Mouse (Mus musculus) embryonic facial prominence, embryonic 10.5 days (tissue): ENCODE measurements around the gene Fgfr3. TPM values are rescaled to one million over a fixed set of nuclear protein-coding genes. Genes with fewer than 3 reads are reported as not detected.

Experiments used
- DNase-seq: peaks from one replicate; pipeline ENCODE4 v3.0.0-alpha.2; 2017; ENCODE audit warnings: low spot score
- H3K27ac ChIP-seq: fragments of 300-500 bp; sonication (generic); replicated peaks from 2 replicates; pipeline ENCODE4 v1.5.1; 2016; ENCODE audit warnings: mild to moderate bottlenecking
- H3K27me3 ChIP-seq: fragments of 300-500 bp; sonication (generic); replicated peaks from 2 replicates; pipeline ENCODE4 v1.6.1; 2016; ENCODE audit warnings: low read depth, mild to moderate bottlenecking; ENCODE audit not compliant: poor library complexity, severe bottlenecking
- H3K36me3 ChIP-seq: fragments of 300-500 bp; sonication (generic); replicated peaks from 2 replicates; pipeline ENCODE4 v1.6.1; 2016; ENCODE audit warnings: mild to moderate bottlenecking, moderate library complexity
- H3K4me1 ChIP-seq: fragments of 300-500 bp; sonication (generic); 2 replicates; pipeline ENCODE4 v1.6.1; 2016
- H3K4me3 ChIP-seq: fragments of 300-500 bp; sonication (generic); 2 replicates; pipeline ENCODE4 v1.5.1; 2016; ENCODE audit warnings: mild to moderate bottlenecking, moderate library complexity
- H3K9me3 ChIP-seq: fragments of 300-500 bp; sonication (generic); 2 replicates; pipeline ENCODE4 v1.6.1; 2016; ENCODE audit warnings: mild to moderate bottlenecking
- WGBS: fragments of 180-500 bp; shearing (Covaris S2); methylation state at CpG from one replicate; pipeline ENCODE4 v1.1.7; 2016; 5-methylcytosine and 5-hydroxymethylcytosine counted together
- polyA plus RNA-seq: library from polyadenylated mRNA; unstranded; fragments of >200 nt; fragmentation: Nextera tagmentation; extraction: Ambion mirVana; gene quantifications from 2 replicates; pipeline ENCODE4 v1.2.1, GENCODE M21; 2016

Fgfr3 gene
- polyA plus RNA-seq, 1 experiment from 2014 or later, result 12.9 TPM

GRCm38 (mm10) chr5:33689221-33689844 is 32.1 kb upstream of the Fgfr3 start:
- Histone ChIP-seq H3K4me3 (peak overlapping the region; percentile 33), H3K27ac (peak overlapping the region; percentile 78), H3K27me3 (peaks cover 89% of the 10 kb centered on the region), H3K9me3 (no peaks in the 10 kb centered on the region), H3K36me3 (no peaks in the 10 kb centered on the region), H3K4me1 (peaks cover 49% of the 10 kb centered on the region)
- DNase-seq, result no peak
- 50% methylated on average over 20 of the region's 20 CpGs for WGBS

- no peaks in the 10 kb centered on the region for H3K9me3 ChIP-seq
- H3K4me3 ChIP-seq, result peak overlapping the region; percentile 33; the same call in 1 of the 2 replicates
- peaks cover 96% of the 10 kb centered on the region for H3K27me3 ChIP-seq
- DNase-seq, result no peak
- 84% methylated on average over 11 of the region's 11 CpGs for WGBS
- H3K4me1 ChIP-seq, result peaks cover 50% of the 10 kb centered on the region
- no peaks in the 10 kb centered on the region for H3K36me3 ChIP-seq
- H3K27ac ChIP-seq, result peak overlapping the region; percentile 78
Observed at GRCm38 (mm10) chr5:33689852-33690645, 31.4 kb upstream of the Fgfr3 start.

GRCm38 (mm10) chr5:33692393-33692792 is 29.1 kb upstream of the Fgfr3 start:
- Histone ChIP-seq H3K4me3 (peak overlapping the region; percentile 27), H3K27me3 (peaks cover 99% of the 10 kb centered on the region), H3K36me3 (no peaks in the 10 kb centered on the region), H3K4me1 (peaks cover 73% of the 10 kb centered on the region), H3K27ac (peak overlapping the region; percentile 72), H3K9me3 (no peaks in the 10 kb centered on the region)
- 4% methylated on average over 24 of the region's 24 CpGs for WGBS
- peak; percentile 71 for DNase-seq

DNA sequence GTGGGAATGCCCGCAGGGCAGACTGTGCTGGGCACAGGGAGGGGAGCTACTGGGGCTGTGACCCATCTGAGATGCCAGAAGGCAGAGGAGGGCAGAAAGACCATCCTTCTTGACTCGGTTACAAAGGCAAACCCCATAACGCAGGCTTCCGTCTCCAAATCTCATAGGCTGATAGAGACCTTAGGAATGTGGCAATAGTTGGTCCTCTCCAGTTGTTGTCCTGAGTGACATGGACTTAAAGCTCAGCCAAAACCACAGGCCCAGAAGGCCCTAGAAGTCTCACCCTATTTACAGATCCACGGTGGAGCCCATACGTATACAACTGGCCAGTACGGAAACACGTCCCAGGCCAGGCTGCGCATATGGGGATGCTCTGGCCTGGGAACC is 27.0 kb upstream of the Fgfr3 start:
- Histone ChIP-seq H3K4me1 (peaks cover 84% of the 10 kb centered on the region), H3K9me3 (no peaks in the 10 kb centered on the region), H3K27me3 (peaks cover 100% of the 10 kb centered on the region), H3K36me3 (no peaks in the 10 kb centered on the region), H3K4me3 (peak overlapping the region; percentile 64; the same call in 1 of the 2 replicates), H3K27ac (peak overlapping the region; percentile 90)
- WGBS, result 42% methylated on average over 9 of the region's 9 CpGs
- DNase-seq, result no peak

DNA sequence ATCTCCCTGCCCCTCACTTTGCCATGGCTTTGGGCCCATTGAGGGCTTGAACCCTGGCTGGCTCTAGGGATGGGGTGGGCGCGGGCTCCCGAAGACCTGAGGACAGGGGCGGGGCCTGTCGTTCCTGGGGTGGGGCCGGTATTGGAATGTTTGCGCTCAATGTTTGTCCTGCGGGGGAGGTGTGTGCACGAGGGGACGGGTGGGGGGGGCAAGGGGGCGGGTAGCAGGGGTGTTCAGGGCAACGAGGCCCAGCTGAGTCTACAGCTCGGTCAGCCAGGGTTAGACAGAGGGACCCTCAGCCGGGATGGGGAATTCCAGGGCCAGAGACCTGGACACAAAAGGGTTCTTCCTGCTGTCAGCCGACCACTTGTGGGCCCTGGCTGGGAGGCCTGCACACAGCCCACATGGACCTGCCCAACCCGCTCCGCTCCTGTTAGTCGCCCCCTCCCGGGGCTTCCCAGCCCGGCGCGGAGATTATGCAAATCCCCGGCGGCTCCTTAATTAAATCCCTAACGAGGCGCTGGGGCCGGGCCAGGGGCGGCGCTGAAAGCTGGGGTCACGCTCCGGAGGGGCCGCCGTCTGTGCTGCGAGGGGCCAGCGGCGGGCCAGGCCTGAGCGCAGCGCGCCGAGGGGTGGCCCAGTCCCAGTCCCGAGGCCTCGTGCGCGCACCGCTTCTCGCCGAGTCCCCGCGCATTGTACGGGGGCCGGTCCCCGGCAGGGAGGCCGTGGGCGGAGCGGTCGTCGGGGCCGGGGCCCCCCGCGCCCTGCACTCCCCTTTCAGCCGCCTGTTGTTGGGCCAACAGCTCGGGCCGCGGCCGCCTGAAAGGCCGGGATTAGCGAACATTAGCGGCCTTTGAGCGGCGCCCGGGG is 26.4 kb upstream of the Fgfr3 start:
- H3K4me1 ChIP-seq, result peaks cover 84% of the 10 kb centered on the region
- peaks cover 100% of the 10 kb centered on the region for H3K27me3 ChIP-seq
- 1% methylated on average over 71 of the region's 71 CpGs for WGBS

GRCm38 (mm10) chr5:33695718-33696121 is 25.8 kb upstream of the Fgfr3 start:
- DNase-seq, result no peak
- H3K36me3 ChIP-seq, result no peaks in the 10 kb centered on the region
- peak overlapping the region; percentile 90 for H3K27ac ChIP-seq
- peak overlapping the region; percentile 64 for H3K4me3 ChIP-seq
- no peaks in the 10 kb centered on the region for H3K9me3 ChIP-seq
- H3K27me3 ChIP-seq, result peaks cover 100% of the 10 kb centered on the region
- under 1% methylated on average over 24 of the region's 24 CpGs for WGBS
- H3K4me1 ChIP-seq, result peaks cover 84% of the 10 kb centered on the region

More for the DNA sequence above, 26.4 kb upstream of the Fgfr3 start:
- peak; percentile 81 for DNase-seq
- no peaks in the 10 kb centered on the region for H3K36me3 ChIP-seq
- H3K9me3 ChIP-seq, result no peaks in the 10 kb centered on the region
- peak overlapping the region; percentile 64 for H3K4me3 ChIP-seq
- H3K27ac ChIP-seq, result peak overlapping the region; percentile 90

DNA sequence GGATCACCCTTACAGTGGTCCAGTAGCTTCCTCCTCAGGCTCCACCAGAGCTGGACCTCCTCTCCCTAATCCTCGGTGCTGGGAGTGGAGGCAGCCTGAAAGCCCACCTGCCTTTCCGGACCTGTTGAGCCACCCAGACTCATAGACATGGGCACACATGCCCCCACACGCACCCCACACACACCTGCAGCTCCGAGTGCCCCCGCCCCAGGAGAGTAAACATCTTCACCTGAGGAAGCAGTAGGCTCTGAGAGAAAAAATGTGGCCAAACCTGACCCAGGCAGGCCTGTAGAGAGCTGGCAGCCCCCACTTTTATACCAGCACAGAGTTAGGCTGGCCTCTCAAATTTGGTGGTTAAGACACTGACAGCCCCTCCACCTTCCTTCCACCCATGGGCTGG is 25.0 kb upstream of the Fgfr3 start:
- peaks cover 91% of the 10 kb centered on the region for H3K4me1 ChIP-seq
- H3K27me3 ChIP-seq, result peaks cover 100% of the 10 kb centered on the region
- DNase-seq, result no peak
- 49% methylated on average over 5 of the region's 5 CpGs for WGBS
- no peaks in the 10 kb centered on the region for H3K36me3 ChIP-seq
- 0 out of 2 replicates have a peak overlapping the region, but pooled peaks have one; percentile 6 for H3K4me3 ChIP-seq
- peak overlapping the region; percentile 90 for H3K27ac ChIP-seq
- no peaks in the 10 kb centered on the region for H3K9me3 ChIP-seq

DNA sequence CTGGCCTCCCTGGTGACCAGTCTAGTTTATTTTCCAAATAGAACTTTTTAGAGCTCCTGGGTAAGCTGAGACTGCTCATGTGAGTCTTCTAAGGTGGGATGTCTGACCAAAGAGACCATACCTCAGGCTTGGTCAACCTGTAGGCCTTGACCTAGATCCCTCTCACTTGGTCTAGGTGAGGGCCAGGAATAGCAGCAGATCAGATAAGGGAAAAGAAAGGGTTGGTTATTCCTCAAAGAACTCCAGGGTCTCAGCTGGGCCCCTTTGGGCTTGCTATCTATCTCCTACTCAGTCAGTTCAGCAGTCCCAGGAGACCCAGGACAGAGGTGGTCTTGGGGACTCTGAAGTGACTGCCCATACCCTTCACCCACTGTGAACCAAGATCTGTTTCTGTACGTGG is 23.9 kb upstream of the Fgfr3 start:
- WGBS, result 30% methylated on average over 1 of the region's 1 CpGs
- H3K4me1 ChIP-seq, result peaks cover 93% of the 10 kb centered on the region
- H3K27me3 ChIP-seq, result peaks cover 100% of the 10 kb centered on the region
- DNase-seq, result no peak
- 0 out of 2 replicates have a peak overlapping the region, but pooled peaks have one; percentile 25 for H3K27ac ChIP-seq
- H3K4me3 ChIP-seq, result no peak overlapping the region
- H3K36me3 ChIP-seq, result no peaks in the 10 kb centered on the region
- no peaks in the 10 kb centered on the region for H3K9me3 ChIP-seq

DNA sequence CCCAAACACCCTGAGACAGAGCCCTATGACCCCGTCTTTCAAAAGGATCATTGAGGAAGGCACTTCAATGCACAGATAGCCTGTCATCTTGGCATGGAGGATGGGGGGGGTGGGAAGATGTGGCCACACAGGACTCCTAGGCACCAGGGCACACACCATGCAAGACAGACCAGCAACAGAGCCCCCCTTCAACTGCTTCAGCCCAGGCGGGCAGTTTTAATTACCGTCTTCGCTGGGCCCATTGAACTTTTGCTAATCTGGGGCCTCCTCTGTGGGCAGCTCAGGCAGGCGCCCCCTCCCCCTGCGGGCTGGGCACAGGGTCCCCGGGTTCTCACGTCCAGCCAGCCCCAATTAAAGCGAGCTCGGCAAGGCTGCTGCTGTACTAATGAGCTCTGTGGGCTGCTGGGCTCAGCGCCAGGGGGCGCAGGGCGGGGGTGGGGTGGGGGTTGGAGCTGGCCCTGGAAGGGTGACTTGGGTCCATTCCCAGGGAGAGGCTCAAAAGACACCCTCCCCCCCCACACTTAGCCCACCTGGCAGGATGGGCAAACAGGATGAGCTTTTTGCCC is 23.4 kb upstream of the Fgfr3 start:
- peak overlapping the region; percentile 61 for H3K27ac ChIP-seq
- no peaks in the 10 kb centered on the region for H3K9me3 ChIP-seq
- no peak for DNase-seq
- H3K36me3 ChIP-seq, result no peaks in the 10 kb centered on the region
- peaks cover 100% of the 10 kb centered on the region for H3K27me3 ChIP-seq
- H3K4me1 ChIP-seq, result peaks cover 88% of the 10 kb centered on the region
- WGBS, result 11% methylated on average over 13 of the region's 13 CpGs
- no peak overlapping the region for H3K4me3 ChIP-seq

GRCm38 (mm10) chr5:33698669-33699068 is 22.8 kb upstream of the Fgfr3 start:
- Histone ChIP-seq H3K36me3 (no peaks in the 10 kb centered on the region), H3K4me3 (no peak overlapping the region), H3K27me3 (peaks cover 96% of the 10 kb centered on the region), H3K4me1 (peaks cover 84% of the 10 kb centered on the region), H3K27ac (peak overlapping the region; percentile 61; the same call in 1 of the 2 replicates), H3K9me3 (no peaks in the 10 kb centered on the region)
- no peak for DNase-seq
- WGBS, result 77% methylated on average over 5 of the region's 5 CpGs

- peaks cover 86% of the 10 kb centered on the region for H3K4me1 ChIP-seq
- 0 out of 2 replicates have a peak overlapping the region, but pooled peaks have one; percentile 16 for H3K4me3 ChIP-seq
- DNase-seq, result no peak
- peak overlapping the region; percentile 0 for H3K27ac ChIP-seq
- WGBS, result 39% methylated on average over 13 of the region's 13 CpGs
- no peaks in the 10 kb centered on the region for H3K9me3 ChIP-seq
- no peaks in the 10 kb centered on the region for H3K36me3 ChIP-seq
- peaks cover 93% of the 10 kb centered on the region for H3K27me3 ChIP-seq
Observed at GRCm38 (mm10) chr5:33700010-33700409, 21.5 kb upstream of the Fgfr3 start.

DNA sequence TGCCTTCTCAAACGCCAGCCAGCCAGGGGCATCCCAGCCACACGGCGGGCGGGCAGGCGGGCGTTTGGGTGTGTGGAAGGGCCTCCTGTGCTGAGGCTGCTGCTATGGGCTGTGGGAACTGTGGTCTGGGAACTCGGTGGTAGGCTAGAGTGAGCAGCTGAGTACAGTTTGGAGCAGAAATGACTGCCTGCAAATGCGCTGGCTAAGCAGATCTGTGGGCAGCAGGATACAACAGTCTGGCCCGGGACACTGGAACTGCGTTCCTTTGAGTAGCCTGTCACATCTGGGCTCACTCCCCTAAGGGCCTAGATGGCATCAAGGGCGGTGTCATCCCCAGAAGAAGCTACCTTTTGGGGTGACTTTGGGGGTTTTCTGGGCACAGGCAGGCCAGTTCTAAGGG is 19.6 kb upstream of the Fgfr3 start:
- peaks cover 86% of the 10 kb centered on the region for H3K27me3 ChIP-seq
- H3K9me3 ChIP-seq, result no peaks in the 10 kb centered on the region
- WGBS, result 79% methylated on average over 11 of the region's 11 CpGs
- 0 out of 2 replicates have a peak overlapping the region, but pooled peaks have one; percentile 21 for H3K27ac ChIP-seq
- DNase-seq, result no peak
- no peak overlapping the region for H3K4me3 ChIP-seq
- no peaks in the 10 kb centered on the region for H3K36me3 ChIP-seq
- H3K4me1 ChIP-seq, result peaks cover 86% of the 10 kb centered on the region
